Mouse (Mus musculus) ES-Bruce4 (cell line): ENCODE results near the gene Tspoap1.

Experiments used
- CTCF ChIP-seq: IDR thresholded peaks from one replicate; pipeline ENCODE4 v1.8.1; 2011; ENCODE audit warnings: low read depth, low read length
- EP300 ChIP-seq: IDR thresholded peaks from 2 replicates; pipeline ENCODE4 v1.6.1; 2011; ENCODE audit warnings: low read depth, low read length; ENCODE audit not compliant: insufficient read depth
- POLR2A ChIP-seq: IDR thresholded peaks from one replicate; pipeline ENCODE4 v1.8.1; 2011; ENCODE audit warnings: low read length; ENCODE audit not compliant: insufficient read depth

DNA sequence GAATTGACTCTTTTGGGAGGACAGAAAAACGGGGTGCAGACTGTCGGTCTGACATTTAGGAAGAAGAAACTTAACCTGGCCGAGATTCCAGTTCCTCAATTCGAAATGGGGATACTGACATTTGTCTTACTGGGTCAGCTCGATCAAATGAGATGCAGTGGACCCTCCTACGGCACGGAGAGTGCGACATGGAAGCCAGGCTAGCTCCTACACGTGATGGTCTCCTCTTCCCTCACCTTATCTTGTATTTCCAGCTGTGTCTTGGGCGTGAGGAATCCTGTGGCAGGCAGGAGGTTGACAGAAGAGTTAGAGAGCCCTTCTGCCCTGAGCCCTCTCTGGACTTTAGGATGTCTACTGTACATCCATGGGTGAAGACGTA is 10.3 kb upstream of the Tspoap1 start:
- TF ChIP-seq POLR2A (no peak), CTCF (no peak), EP300 (no peak)
